In the genomic region with DNA sequence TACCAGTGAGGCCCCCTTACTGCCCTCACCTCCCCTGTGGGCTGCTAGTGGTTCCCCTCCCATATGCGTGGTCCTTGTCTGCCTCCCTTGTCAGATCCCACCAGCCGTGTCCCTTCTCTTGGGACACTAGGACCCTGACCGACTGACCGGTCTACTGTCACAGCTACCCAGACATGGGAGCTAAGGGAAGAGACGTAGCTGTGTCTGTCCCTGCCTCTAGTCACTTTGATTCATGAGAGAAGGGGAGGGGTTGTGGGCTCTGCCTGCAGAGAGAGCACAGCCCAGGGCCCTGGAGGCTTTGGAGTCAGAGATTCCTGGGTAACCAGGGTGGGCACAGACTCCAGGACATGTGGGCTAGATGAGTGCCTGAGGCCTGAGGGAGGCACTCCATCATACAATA, we compare ENCODE assay signal across 12 mouse cellular contexts.
DNase-seq lines count a peak whose midpoint lies in the region; ATAC-seq and TF ChIP-seq lines count a peak whose summit lies in the region.
"Had no signal": no experiment of that assay in that cellular context is flagged by ENCODE, and none has a peak within 500 bp of the region (broad histone marks: within the 10 kb centered on the region; RNA-seq: fewer than 3 reads in every experiment).

No protein-coding gene starts in this region.

- ATAC-seq in forebrain, embryonic 16.5 days: no peak
- ATAC-seq in forebrain, embryonic 15.5 days (replicated peaks): no peak
- ATAC-seq in lung, embryonic 14.5 days (ENCODE audit: insufficient read depth): no peak
- ATAC-seq in hindbrain, embryonic 15.5 days (ENCODE audit: low FRiP score, low read depth): no peak
- ATAC-seq in neural tube, embryonic 12.5 days (ENCODE audit: low FRiP score, low read depth): no peak; the same call in 1 of the 2 replicates
- ATAC-seq: intestine, embryonic 15.5 days had no signal

- no peaks in the 10 kb centered on the region for H3K36me3 ChIP-seq in forebrain, embryonic 16.5 days (ENCODE audit: control insufficient read depth, insufficient read depth)
- no peaks in the 10 kb centered on the region for H3K36me3 ChIP-seq in forebrain, embryonic 15.5 days
- no peaks in the 10 kb centered on the region for H3K36me3 ChIP-seq in lung, embryonic 14.5 days (ENCODE audit: insufficient read depth)
- H3K36me3 ChIP-seq in hindbrain, embryonic 15.5 days: no peaks in the 10 kb centered on the region
- H3K36me3 ChIP-seq in neural tube, embryonic 12.5 days: no peaks in the 10 kb centered on the region
- H3K36me3 ChIP-seq: intestine, embryonic 15.5 days had no signal

- 0 out of 2 replicates have a peak overlapping the region, but pooled peaks have one; percentile 11 for H3K9ac ChIP-seq in forebrain, embryonic 16.5 days (replicated peaks; ENCODE audit: low read depth, low read length)
- no peak overlapping the region for H3K9ac ChIP-seq in forebrain, embryonic 15.5 days (replicated peaks)
- H3K9ac ChIP-seq in lung, embryonic 14.5 days: no peak overlapping the region
- H3K9ac ChIP-seq in hindbrain, embryonic 15.5 days: no peak overlapping the region
- peak overlapping the region; percentile 46; the same call in 1 of the 2 replicates for H3K9ac ChIP-seq in neural tube, embryonic 12.5 days
- H3K9ac ChIP-seq: intestine, embryonic 15.5 days had no signal

- peaks cover 77% of the 10 kb centered on the region for H3K4me1 ChIP-seq in forebrain, embryonic 16.5 days (replicated peaks; ENCODE audit: control insufficient read depth, insufficient read depth, low read length)
- peaks cover 77% of the 10 kb centered on the region for H3K4me1 ChIP-seq in forebrain, embryonic 15.5 days
- peaks cover 48% of the 10 kb centered on the region for H3K4me1 ChIP-seq in lung, embryonic 14.5 days (ENCODE audit: insufficient read depth)
- H3K4me1 ChIP-seq in hindbrain, embryonic 15.5 days (replicated peaks): peaks cover 86% of the 10 kb centered on the region
- peaks cover 91% of the 10 kb centered on the region for H3K4me1 ChIP-seq in neural tube, embryonic 12.5 days

- H3K4me2 ChIP-seq in forebrain, embryonic 16.5 days (ENCODE audit: low read length): no peak overlapping the region
- H3K4me2 ChIP-seq in forebrain, embryonic 15.5 days (replicated peaks): no peak overlapping the region
- H3K4me2 ChIP-seq in lung, embryonic 14.5 days: no peak overlapping the region
- no peak overlapping the region for H3K4me2 ChIP-seq in hindbrain, embryonic 15.5 days
- peak overlapping the region; percentile 32; the same call in 1 of the 2 replicates for H3K4me2 ChIP-seq in neural tube, embryonic 12.5 days (replicated peaks)
- H3K4me2 ChIP-seq: heart, embryonic 11.5 days; intestine, embryonic 15.5 days had no signal

- peak; percentile 53 for DNase-seq in lung, embryonic 14.5 days
- DNase-seq in lung, postnatal 36 days: no peak
- DNase-seq in B cell, adult 2 months: no peak
- no peak for DNase-seq in cerebellum, adult 18-20 months
- DNase-seq: adrenal gland, adult 2 months; thymus, postnatal 36 days had no signal

- 55% methylated on average over 5 of the region's 5 CpGs for WGBS in forebrain, embryonic 16.5 days
- 45% methylated on average over 5 of the region's 5 CpGs for WGBS in forebrain, embryonic 15.5 days
- WGBS in lung, embryonic 14.5 days: 28% methylated on average over 5 of the region's 5 CpGs
- WGBS in hindbrain, embryonic 15.5 days: 22% methylated on average over 5 of the region's 5 CpGs
- 5% methylated on average over 5 of the region's 5 CpGs for WGBS in neural tube, embryonic 12.5 days

- no peak overlapping the region for H3K4me3 ChIP-seq in forebrain, embryonic 16.5 days (replicated peaks; ENCODE audit: low read length)
- no peak overlapping the region for H3K4me3 ChIP-seq in forebrain, embryonic 15.5 days
- H3K4me3 ChIP-seq in lung, embryonic 14.5 days (ENCODE audit: low read depth, low read length): no peak overlapping the region
- no peak overlapping the region for H3K4me3 ChIP-seq in hindbrain, embryonic 15.5 days
- no peak overlapping the region for H3K4me3 ChIP-seq in neural tube, embryonic 12.5 days
- H3K4me3 ChIP-seq: intestine, embryonic 15.5 days had no signal

- no peaks in the 10 kb centered on the region for H3K27me3 ChIP-seq in forebrain, embryonic 16.5 days (replicated peaks; ENCODE audit: control insufficient read depth, insufficient read depth, low read length)
- no peaks in the 10 kb centered on the region for H3K27me3 ChIP-seq in forebrain, embryonic 15.5 days
- no peaks in the 10 kb centered on the region for H3K27me3 ChIP-seq in lung, embryonic 14.5 days (ENCODE audit: insufficient read depth, low read length)
- no peaks in the 10 kb centered on the region for H3K27me3 ChIP-seq in hindbrain, embryonic 15.5 days
- H3K27me3 ChIP-seq in neural tube, embryonic 12.5 days (replicated peaks): no peaks in the 10 kb centered on the region
- H3K27me3 ChIP-seq: intestine, embryonic 15.5 days had no signal

- no peak for TF ChIP-seq CTCF in lung, embryonic 14.5 days (IDR thresholded peaks at IDR 0.05; ENCODE audit: low read depth)

- no peaks in the 10 kb centered on the region for H3K9me3 ChIP-seq in forebrain, embryonic 16.5 days (ENCODE audit: control insufficient read depth, low read length)
- no peaks in the 10 kb centered on the region for H3K9me3 ChIP-seq in forebrain, embryonic 15.5 days
- no peaks in the 10 kb centered on the region for H3K9me3 ChIP-seq in lung, embryonic 14.5 days (ENCODE audit: low read depth, low read length)
- no peaks in the 10 kb centered on the region for H3K9me3 ChIP-seq in hindbrain, embryonic 15.5 days
- no peaks in the 10 kb centered on the region for H3K9me3 ChIP-seq in neural tube, embryonic 12.5 days
- H3K9me3 ChIP-seq: intestine, embryonic 15.5 days had no signal

- no peak overlapping the region for H3K27ac ChIP-seq in forebrain, embryonic 16.5 days (ENCODE audit: low read length)
- no peak overlapping the region for H3K27ac ChIP-seq in forebrain, embryonic 15.5 days (replicated peaks)
- no peak overlapping the region for H3K27ac ChIP-seq in lung, embryonic 14.5 days (ENCODE audit: low read depth)
- H3K27ac ChIP-seq in hindbrain, embryonic 15.5 days (replicated peaks): peak overlapping the region; percentile 23; the same call in 1 of the 2 replicates
- peak overlapping the region; percentile 84 for H3K27ac ChIP-seq in neural tube, embryonic 12.5 days

Comparison
In these comparisons a context has a peak if more than half of its experiments do, and no peak if none do; other contexts are left out.
1. H3K9ac ChIP-seq: peak in forebrain, embryonic 16.5 days (single experiment) and neural tube, embryonic 12.5 days (single experiment); none in forebrain, embryonic 15.5 days (single experiment), lung, embryonic 14.5 days (single experiment) and hindbrain, embryonic 15.5 days (single experiment).
2. H3K27ac ChIP-seq: peak in hindbrain, embryonic 15.5 days (single experiment) and neural tube, embryonic 12.5 days (single experiment); none in forebrain, embryonic 16.5 days (single experiment), forebrain, embryonic 15.5 days (single experiment) and lung, embryonic 14.5 days (single experiment).